Mouse (Mus musculus): Measurements from ENCODE around the gene Gm27029. TPM values are rescaled to one million over a fixed set of nuclear protein-coding genes. Genes with fewer than 3 reads are reported as not detected.
A peak's percentile ranks its signal among the peaks of the same experiment; 100 is the strongest.
"Not testable (repeated sequence)": the region's sequence is repeated elsewhere in the genome, so short reads cannot be mapped to it uniquely, and the experiment has no call there.

Gene Gm27029
- polyA plus RNA-seq, 1 experiment from 2014 or later = 5.7 TPM

DNA sequence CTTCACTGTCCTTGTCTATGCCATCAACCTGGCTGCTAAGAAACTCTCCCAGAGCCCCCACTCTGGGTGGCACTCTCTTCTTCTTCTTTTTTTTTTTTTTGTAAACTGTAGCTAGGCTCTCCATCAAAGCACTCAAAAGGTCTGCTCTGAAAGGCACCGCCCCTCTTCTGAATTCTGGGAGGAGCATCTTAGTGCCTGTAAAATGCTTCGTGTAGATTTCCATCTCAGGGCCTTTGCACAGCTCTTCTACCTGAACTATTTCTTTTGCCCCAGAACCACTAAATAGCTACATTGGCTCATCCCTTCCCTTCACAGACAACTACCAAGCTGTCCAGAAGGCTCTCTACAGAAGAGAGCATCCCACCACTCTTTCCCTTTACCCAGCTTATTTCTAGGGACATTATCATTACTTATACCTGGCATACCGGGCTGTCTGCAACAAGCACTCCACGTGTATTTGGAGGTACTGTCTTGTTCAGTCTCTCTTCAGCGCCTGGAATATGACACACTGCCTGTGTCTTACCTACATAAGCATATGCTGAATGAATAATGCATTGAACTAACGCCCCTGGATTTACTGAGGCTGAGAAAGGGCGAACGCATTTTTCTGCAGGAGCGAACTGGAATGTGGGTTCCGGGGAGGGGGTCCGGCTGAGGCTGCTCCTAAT is 8.0 kb downstream of the Gm27029 start:
- Histone ChIP-seq H3K4me3 (peak overlapping the region; percentile 83), H3K9me3 (no peaks in the 10 kb centered on the region), H3K4me1 (replicated peaks) (peaks cover 8% of the 10 kb centered on the region), H3K36me3 (peaks cover 22% of the 10 kb centered on the region), H3K4me2 (peak overlapping the region; percentile 88), H3K27ac (replicated peaks) (peak overlapping the region; percentile 87), H3K9ac (peak overlapping the region; percentile 89), H3K27me3 (no peaks in the 10 kb centered on the region)
- ATAC-seq (ENCODE audit: low read depth) = no peak
- 3% methylated on average over 11 of the region's 11 CpGs for WGBS

DNA sequence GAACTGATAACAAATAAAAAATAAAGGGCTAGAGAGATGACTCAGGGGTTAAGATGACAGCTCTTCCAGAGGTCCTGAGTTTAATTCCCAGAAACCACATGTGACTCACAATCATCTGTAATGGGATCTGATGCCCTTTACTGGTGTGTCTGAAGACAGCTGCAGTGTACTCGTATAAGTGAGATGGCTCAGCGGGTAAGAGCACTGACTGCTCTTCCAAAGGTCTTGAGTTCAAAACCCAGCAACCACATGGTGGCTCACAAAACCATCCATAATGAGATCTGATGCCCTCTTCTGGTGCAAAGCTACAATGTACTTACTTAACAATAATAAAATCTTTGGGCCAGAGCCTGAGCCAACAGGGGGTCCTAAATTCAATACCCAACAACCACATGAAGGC is 9.3 kb downstream of the Gm27029 start:
- WGBS = 84% methylated on average over 2 of the region's 2 CpGs
- no peak for ATAC-seq (ENCODE audit: low read depth)
- H3K4me2 ChIP-seq = no peak overlapping the region

DNA sequence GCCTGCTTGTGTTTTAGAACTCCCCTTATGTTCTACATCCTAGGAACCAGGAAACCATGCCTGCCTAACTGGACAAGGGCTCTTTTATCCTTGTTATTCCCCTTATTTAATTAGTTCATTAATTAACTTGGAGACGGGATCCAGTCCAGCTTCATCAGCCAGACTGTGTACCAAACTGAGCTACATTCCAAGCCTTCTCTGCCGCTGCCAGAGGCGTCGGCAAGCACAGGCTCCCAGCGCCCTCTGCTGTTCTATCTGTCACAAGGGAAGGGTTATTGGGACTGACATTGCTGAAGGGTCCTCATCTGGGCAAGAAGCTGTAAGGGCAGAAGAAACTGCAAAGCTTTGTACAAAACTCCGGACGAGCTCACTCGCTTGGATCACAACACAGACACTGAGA is 29.5 kb downstream of the Gm27029 start:
- H3K4me2 ChIP-seq = no peak overlapping the region
- no peaks in the 10 kb centered on the region for H3K27me3 ChIP-seq
- no peak overlapping the region for H3K4me3 ChIP-seq
- 8% methylated on average over 8 of the region's 8 CpGs for WGBS
- H3K4me1 ChIP-seq (replicated peaks) = no peaks in the 10 kb centered on the region
- H3K36me3 ChIP-seq = no peaks in the 10 kb centered on the region
- peak; percentile 56; the same call in 1 of the 2 replicates for ATAC-seq (ENCODE audit: low read depth)
- no peaks in the 10 kb centered on the region for H3K9me3 ChIP-seq
- H3K9ac ChIP-seq = no peak overlapping the region
- H3K27ac ChIP-seq (replicated peaks) = no peak overlapping the region

More for the DNA sequence above, 9.3 kb downstream of the Gm27029 start:
- Histone ChIP-seq H3K9me3 (no peaks in the 10 kb centered on the region), H3K27ac (replicated peaks) (no peak overlapping the region), H3K4me3 (no peak overlapping the region), H3K27me3 (no peaks in the 10 kb centered on the region), H3K4me1 (replicated peaks) (peaks cover 8% of the 10 kb centered on the region), H3K9ac (no peak overlapping the region), H3K36me3 (peaks cover 35% of the 10 kb centered on the region)

DNA sequence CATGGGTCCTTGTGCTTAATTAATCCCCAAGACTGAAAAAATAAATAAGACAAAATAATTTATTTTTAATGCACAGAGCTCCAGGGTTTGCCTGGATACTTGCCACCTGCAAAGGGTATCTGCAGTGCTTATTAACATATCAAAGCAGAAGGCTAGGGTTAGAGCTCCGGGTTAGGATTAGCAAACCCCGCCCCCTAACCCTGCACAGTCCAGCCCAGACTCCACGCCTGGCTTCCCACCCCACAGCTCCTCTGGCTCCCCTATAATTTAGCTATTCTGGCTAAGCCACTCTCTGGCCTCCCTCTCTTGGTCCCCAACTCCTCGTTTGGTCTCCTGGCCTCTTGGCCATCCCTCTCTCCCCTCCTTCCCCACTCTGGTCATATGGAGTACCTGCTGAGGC is 42.8 kb downstream of the Gm27029 start:
- Histone ChIP-seq H3K4me2 (no peak overlapping the region), H3K9me3 (no peaks in the 10 kb centered on the region), H3K27ac (replicated peaks) (no peak overlapping the region), H3K9ac (no peak overlapping the region), H3K27me3 (no peaks in the 10 kb centered on the region), H3K4me3 (no peak overlapping the region), H3K4me1 (replicated peaks) (no peaks in the 10 kb centered on the region), H3K36me3 (no peaks in the 10 kb centered on the region)
- ATAC-seq (ENCODE audit: low read depth) = no peak
- 12% methylated on average over 4 of the region's 4 CpGs for WGBS

DNA sequence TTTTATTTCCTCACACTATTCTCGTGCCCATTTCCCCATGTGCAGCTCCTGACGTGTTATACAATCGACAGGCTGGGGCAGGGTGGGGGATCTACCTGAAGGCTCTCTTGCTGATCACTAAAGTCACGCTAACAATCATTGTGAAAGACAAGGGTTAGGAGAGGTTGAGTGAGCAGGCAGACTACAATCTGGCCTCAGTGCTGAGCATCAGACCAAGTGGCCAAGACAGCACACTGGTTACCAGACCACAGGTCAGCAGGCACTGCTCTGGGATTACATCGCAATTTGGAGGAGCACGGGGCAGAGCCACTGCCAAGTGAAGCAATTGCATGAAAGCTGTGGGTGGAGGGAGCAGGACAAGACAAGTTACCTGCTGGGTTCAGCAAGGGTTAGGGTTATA is 45.7 kb downstream of the Gm27029 start:
- H3K4me3 ChIP-seq = no peak overlapping the region
- H3K9me3 ChIP-seq = no peaks in the 10 kb centered on the region
- no peaks in the 10 kb centered on the region for H3K4me1 ChIP-seq (replicated peaks)
- H3K36me3 ChIP-seq = no peaks in the 10 kb centered on the region
- 83% methylated on average over 6 of the region's 6 CpGs for WGBS
- H3K27ac ChIP-seq (replicated peaks) = no peak overlapping the region
- no peaks in the 10 kb centered on the region for H3K27me3 ChIP-seq
- no peak overlapping the region for H3K9ac ChIP-seq
- H3K4me2 ChIP-seq = no peak overlapping the region
- ATAC-seq (ENCODE audit: low read depth) = no peak

DNA sequence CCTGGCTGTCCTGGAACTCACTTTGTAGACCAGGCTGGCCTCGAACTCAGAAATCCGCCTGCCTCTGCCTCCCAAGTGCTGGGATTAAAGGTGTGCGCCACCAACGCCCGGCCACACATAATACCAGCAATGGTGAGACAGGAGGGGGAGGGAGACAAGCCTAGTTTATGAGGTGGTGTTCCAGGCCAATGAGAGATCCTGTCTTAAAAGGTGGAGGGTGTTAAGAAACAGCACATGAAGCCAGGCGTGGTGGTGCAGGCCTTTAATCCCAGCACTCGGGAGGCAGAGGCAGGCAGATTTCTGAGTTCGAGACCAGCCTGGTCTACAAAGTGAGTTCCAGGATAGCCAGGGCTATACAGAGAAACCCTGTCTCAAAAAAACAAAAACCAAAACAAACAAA is 46.4 kb downstream of the Gm27029 start:
- H3K4me1 ChIP-seq (replicated peaks); ATAC-seq (ENCODE audit: low read depth); H3K4me3 ChIP-seq; H3K9me3 ChIP-seq; H3K27me3 ChIP-seq; H3K9ac ChIP-seq; H3K36me3 ChIP-seq; H3K4me2 ChIP-seq; H3K27ac ChIP-seq (replicated peaks): not testable (repeated sequence)
- 93% methylated on average over 8 of the region's 8 CpGs for WGBS

DNA sequence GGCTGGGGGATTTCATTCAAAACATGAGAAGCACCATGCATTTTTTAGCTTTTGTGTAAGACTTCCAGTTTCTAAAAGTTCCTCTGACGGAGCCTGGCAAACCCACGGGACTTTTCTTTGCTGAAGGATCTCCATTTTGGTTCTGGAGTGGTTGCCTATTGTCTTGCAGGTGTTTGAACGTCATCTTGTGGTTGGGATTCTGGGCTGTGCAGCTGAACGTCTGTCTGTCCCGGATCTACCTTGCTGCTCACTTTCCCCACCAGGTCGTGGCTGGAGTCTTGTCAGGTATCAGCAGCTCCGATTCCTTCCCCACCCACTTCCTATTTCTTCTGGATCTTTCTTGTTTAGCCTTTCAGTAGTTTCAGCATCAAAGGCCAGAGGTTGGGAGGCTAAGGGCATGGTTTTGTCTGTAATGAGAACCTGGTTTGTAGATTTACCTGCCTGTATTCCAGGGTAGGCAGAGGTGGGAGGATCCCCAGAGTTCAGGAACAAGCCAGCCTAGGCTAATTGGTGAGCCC is 50.1 kb downstream of the Gm27029 start:
- H3K4me1 ChIP-seq (replicated peaks) = no peaks in the 10 kb centered on the region
- no peak for ATAC-seq (ENCODE audit: low read depth)
- no peak overlapping the region for H3K27ac ChIP-seq (replicated peaks)
- no peaks in the 10 kb centered on the region for H3K9me3 ChIP-seq
- no peak overlapping the region for H3K4me3 ChIP-seq
- H3K27me3 ChIP-seq = no peaks in the 10 kb centered on the region
- no peak overlapping the region for H3K9ac ChIP-seq
- WGBS = 77% methylated on average over 7 of the region's 7 CpGs
- H3K4me2 ChIP-seq = no peak overlapping the region
- no peaks in the 10 kb centered on the region for H3K36me3 ChIP-seq

DNA sequence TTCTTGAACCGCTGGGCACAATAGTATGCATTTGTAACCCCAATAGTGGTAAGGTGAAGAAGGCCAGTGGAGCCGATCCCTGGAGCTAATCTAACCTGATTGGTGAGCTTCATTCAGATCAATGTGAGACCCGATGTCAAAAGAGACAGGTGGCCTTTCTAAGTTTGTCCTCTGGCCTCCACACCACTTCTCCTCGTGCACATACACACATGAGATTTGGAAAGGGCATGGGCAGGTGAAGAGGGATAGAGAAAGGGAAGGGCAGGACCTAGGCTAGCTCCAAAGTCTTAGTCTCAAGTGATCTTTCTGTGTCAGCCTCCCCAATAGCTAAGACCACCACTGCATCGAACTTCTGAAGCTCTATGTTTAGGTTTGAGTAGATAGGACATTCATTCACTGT is 54.5 kb downstream of the Gm27029 start:
- H3K9me3 ChIP-seq = no peaks in the 10 kb centered on the region
- no peak overlapping the region for H3K9ac ChIP-seq
- no peak overlapping the region for H3K4me2 ChIP-seq
- ATAC-seq (ENCODE audit: low read depth) = no peak
- WGBS = 87% methylated on average over 5 of the region's 5 CpGs
- H3K4me3 ChIP-seq = no peak overlapping the region
- H3K27ac ChIP-seq (replicated peaks) = no peak overlapping the region
- H3K4me1 ChIP-seq (replicated peaks) = no peaks in the 10 kb centered on the region
- no peaks in the 10 kb centered on the region for H3K36me3 ChIP-seq
- H3K27me3 ChIP-seq = no peaks in the 10 kb centered on the region

DNA sequence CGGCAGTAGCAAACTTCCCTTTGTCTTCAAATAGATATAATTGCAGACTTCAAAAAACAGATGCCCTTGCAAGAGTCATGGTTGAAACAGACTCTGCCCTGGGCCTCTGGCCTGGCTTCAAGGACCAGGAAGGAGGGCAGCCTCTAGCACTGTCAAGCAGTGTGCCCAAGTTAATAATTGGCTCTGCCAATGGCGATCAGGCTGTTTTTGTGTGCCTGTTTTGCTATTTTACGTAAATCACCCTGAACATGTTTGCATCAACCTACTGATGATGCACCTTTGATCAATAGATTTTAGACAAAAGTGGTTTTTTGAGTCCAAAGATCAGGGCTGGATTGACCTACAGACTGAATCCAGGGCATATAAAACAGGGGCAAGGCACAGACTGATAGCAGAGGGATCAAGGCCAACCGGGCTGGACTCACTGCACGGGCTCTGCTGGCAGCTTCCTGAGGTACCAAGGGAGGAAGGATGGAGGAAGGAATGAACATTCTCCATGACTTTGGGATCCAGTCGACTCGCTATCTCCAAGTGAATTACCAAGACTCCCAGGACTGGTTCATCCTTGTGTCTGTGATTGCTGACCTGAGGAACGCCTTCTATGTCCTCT is 57.2 kb downstream of the Gm27029 start, which contains the start of gene G6pc:
TSS of gene G6pc (plus strand) at position 236 of the 610 bp plus-strand sequence.
- H3K27me3 ChIP-seq = no peaks in the 10 kb centered on the region
- 89% methylated on average over 8 of the region's 8 CpGs for WGBS

DNA sequence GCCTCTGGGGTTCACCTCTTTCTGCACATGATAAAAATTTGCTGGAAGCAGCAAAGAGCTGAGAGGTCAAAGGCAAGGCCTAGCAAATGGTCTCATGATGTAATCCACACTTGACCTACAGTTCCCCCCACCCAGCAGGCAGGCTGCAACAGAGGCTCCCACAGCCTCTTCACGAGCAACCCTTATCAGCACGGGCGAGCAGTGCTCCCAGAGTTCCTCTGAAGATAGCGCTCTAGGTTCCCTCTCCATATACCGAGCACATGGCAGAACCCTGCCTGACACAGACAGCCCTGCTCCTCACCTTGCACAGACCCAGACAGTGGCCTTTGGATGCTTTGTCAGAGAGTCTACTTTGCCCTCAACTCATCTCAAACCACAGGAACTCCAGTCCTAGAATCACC is 60.1 kb downstream of the Gm27029 start:
- Histone ChIP-seq H3K27ac (replicated peaks) (no peak overlapping the region), H3K4me3 (no peak overlapping the region), H3K4me2 (no peak overlapping the region), H3K9me3 (no peaks in the 10 kb centered on the region), H3K27me3 (no peaks in the 10 kb centered on the region), H3K4me1 (replicated peaks) (no peaks in the 10 kb centered on the region), H3K36me3 (no peaks in the 10 kb centered on the region), H3K9ac (no peak overlapping the region)
- ATAC-seq (ENCODE audit: low read depth) = no peak
- WGBS = 87% methylated on average over 5 of the region's 5 CpGs

More for the DNA sequence above, 57.2 kb downstream of the Gm27029 start, which contains the start of gene G6pc:
- Histone ChIP-seq H3K4me1 (replicated peaks) (no peaks in the 10 kb centered on the region), H3K9me3 (no peaks in the 10 kb centered on the region), H3K27ac (replicated peaks) (no peak within 1 kb of the TSS), H3K9ac (no peak within 1 kb of the TSS), H3K4me2 (no peak within 1 kb of the TSS), H3K4me3 (no peak within 1 kb of the TSS), H3K36me3 (no peaks in the 10 kb centered on the region)
- ATAC-seq (ENCODE audit: low read depth) = no peak

DNA sequence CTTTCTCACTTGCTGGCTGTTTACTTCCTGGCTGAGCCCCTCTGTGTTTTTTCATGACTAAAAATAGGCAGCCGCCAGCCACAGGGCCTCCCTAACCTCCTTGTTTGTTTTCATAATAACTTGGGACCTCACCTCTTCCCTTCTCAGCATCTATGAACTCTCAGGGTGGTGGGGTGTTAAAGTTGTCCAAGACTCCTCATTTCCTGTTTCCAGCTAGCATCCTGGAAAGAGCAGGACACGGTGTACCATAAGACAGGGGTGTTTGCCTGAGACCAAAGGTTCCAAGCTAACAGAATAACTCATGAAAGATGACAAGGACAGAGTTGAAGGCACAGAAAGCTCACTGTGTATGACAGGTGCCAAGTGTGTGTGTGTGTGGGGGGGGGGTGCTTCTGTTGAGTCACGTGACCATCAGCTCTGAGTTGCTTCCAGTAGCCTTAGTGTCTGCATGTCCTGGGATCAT is 63.9 kb downstream of the Gm27029 start:
- Histone ChIP-seq H3K4me3 (no peak overlapping the region), H3K27ac (replicated peaks) (no peak overlapping the region), H3K4me2 (no peak overlapping the region), H3K4me1 (replicated peaks) (no peaks in the 10 kb centered on the region), H3K9ac (no peak overlapping the region), H3K27me3 (no peaks in the 10 kb centered on the region), H3K36me3 (no peaks in the 10 kb centered on the region), H3K9me3 (no peaks in the 10 kb centered on the region)
- 77% methylated on average over 3 of the region's 3 CpGs for WGBS
- no peak for ATAC-seq (ENCODE audit: low read depth)

DNA sequence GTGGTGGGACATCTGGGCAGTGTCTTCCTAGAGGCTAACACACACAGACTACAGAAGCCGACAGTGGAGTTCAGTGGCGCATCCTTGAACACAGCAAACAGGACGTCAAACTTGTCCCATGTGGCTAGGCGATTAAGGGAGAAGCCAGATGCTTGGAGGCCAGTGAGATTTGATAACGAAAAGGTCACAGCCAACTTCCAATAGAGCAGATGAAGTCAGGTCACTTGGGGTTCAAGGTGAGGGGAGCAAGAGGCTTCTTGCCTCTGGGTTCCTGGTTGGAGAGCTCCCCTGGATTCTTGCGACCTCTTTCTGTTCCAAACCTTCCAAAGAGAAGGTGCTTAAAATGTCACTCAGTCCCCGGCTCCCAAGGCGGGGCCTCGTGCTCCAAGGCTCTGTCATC is 64.8 kb downstream of the Gm27029 start:
- no peak overlapping the region for H3K4me3 ChIP-seq
- H3K36me3 ChIP-seq = no peaks in the 10 kb centered on the region
- no peaks in the 10 kb centered on the region for H3K9me3 ChIP-seq
- H3K27me3 ChIP-seq = no peaks in the 10 kb centered on the region
- H3K4me2 ChIP-seq = no peak overlapping the region
- no peaks in the 10 kb centered on the region for H3K4me1 ChIP-seq (replicated peaks)
- no peak overlapping the region for H3K9ac ChIP-seq
- no peak overlapping the region for H3K27ac ChIP-seq (replicated peaks)
- ATAC-seq (ENCODE audit: low read depth) = no peak
- WGBS = 74% methylated on average over 9 of the region's 9 CpGs
